Mouse (Mus musculus) thymus, postnatal 10 days (tissue): ENCODE measurements around the gene Tex33.
"Not testable (repeated sequence)": the region's sequence is repeated elsewhere in the genome, so short reads cannot be mapped to it uniquely, and the experiment has no call there.

Experiments used
- DNase-seq, 2 experiments: peaks; one replicate each; pipeline ENCODE4 v3.0.0; 2021; ENCODE audit warnings: low spot score in 2 of 2

Tex33 gene

DNA sequence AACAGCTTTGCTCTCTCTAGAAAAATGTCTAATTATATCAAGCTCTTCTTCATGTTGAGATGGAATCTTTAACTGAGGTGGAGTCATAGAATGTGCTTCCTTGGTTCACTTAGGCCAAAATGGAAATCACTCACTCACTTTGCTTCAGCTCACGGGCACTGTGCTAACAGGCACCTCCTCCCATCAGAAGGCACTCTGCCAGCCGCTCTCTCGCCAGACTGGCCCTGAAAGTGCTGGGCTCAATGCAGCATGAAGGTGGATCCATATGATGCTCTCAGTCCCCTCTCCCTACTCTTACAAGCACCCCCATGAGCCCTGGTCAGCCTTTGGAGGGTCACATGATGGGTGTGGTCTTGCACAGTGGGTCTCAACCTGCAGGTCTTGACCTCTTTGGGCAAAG is 21.5 kb downstream of the Tex33 start:
- DNase-seq: no peak

DNA sequence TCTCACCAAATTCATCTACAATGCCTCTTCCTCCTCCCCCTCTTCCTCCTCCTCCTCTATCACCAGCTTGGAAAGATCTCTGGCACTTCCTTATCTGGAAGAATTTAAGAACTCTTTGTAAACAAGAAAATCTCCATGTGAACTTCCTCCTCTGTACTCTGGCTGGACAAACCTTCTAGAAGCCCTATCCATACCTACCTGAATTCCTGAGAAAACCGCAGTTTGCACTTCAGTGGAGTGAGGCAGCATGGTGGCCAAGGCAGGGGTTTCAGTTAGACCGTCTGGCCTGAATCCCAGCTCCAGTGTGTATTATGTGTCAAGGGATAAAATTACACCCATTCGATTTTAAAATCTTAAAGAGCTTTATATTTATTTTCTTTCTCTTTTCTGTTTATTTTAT is 22.9 kb downstream of the Tex33 start:
- no peak for DNase-seq

DNA sequence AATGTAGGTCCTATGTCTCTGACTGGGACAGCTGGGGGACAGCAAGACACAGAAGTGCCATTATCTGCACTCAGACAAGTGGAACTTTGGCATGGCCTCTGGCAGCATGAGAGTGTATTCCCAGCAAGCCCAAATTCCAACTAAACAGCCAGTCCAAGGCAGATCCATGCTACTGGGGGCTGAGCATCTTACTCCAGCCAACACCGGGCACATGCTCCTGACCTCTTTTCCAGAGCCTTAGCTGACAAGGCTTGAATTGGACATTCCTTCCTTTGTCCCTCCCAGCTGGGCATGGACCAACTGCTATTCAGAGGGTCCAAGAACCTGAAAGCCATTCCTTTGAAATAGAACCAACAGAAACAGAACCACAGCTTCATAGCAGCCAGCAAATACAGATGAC is 26.1 kb downstream of the Tex33 start:
- DNase-seq: no peak

DNA sequence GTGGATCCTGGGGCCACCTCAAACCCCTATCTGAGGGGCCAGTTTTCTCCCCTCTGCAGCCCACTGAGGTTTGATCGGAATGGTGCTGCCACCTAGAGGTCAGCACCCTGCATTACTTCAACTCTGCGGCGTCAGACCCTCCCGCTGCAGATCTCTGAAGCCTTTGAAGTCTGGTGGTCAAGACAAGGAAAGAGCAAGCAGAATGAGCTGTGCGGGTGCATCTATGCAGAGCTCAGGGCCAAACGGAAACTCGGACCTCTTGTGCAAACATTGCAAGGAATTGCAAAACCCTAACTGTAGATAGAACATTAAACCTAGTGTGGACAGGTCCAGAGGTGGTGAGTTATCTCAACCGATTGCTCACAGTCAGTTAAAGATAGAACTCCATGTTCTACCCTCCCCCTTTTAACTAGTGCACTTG is 26.8 kb downstream of the Tex33 start:
- DNase-seq: peak in 1 of 2 experiments; percentile 41

DNA sequence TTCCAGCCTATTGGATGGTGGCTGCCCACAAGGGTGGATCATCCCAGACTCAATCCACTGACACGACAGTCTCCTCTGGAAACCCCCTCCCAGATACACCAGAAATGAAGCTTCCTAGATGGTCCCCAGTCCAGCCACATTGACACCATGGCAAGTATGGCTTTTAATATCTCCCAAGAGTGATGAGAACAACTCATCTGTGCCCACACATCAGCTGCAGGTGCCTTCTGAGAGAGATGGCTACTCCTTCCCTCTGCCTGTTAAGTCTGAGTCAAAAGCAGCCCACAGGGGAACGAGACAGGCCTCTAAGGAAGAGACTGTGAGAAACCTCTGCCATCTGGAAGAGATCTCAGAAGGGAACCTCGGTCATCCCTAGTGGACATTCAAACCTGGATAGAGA is 27.9 kb downstream of the Tex33 start:
- DNase-seq: no peak

DNA sequence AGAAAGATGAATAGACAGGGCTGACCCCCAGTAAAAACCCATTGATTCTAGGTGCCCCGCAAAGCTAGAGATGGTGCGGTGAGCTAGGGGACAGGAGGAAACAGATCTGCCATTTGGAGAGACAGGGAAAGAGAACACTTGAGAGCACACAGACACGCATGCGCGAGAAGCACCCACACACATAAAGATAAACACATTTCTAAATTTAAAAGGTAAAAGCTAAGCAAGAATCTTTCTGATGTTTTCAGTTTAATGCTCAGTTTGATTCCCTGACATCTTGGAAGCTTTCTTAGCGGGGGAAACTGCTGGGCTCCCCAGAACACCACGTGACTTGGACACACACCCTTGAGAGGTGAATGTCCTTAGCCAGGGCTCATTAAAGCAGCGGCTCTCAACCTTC is 28.8 kb downstream of the Tex33 start:
- no peak for DNase-seq

DNA sequence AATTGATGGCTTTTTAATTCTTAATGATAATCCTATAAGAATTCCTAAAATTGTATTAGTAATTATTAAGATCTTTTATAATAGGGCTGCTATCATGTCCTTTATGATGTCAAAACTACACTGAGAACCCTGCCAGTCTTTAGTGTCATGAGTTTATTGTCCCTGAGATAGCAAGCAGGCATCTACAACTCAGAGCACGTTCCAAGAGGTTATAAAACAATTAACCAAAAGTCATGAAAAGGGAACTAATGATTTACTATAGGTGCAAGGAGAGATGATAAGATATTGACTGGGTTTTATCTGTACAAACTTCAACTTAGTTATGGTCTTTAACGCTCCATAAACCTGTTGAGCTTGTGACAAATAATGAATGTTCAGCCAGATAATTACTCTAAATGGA is 29.8 kb downstream of the Tex33 start:
- no peak for DNase-seq

DNA sequence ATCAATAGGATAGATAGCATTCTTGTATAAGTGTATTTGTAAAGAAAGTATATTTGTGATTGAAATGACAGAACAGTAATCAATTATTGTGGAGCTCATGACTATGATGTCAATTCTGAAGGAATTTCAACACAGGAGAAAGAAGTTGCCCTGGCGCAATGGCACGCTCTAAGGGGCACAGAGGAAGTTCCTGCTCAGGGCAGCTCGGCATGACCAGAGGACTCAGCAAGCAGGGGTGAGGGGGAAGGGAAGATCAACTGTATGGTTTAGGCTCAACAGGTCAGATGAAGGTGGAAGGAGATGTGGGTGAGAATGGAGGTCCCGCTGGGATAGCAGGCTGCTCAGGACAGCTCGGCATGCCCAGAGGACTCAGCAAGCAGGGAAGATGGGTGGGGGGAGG is 40.2 kb downstream of the Tex33 start:
- DNase-seq: no peak

DNA sequence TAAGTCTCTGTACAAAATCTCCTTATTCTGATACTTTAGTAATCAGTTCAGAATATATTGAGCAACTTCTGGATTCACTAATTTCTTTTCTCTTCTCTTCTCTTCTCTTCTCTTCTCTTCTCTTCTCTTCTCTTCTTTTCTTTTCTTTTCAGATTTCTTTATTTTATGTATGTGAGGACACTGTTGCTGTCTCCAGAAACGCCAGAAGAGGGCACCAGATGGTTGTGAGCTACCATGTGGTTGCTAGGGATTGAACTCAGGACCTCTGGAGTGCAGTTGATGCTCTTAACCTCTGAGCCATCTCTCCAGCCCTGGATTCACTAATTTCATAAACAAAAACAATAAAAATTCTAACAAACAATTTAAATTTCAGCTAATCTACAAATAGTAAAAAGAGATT is 40.8 kb downstream of the Tex33 start:
- DNase-seq: peak; percentile 8 to 55

DNA sequence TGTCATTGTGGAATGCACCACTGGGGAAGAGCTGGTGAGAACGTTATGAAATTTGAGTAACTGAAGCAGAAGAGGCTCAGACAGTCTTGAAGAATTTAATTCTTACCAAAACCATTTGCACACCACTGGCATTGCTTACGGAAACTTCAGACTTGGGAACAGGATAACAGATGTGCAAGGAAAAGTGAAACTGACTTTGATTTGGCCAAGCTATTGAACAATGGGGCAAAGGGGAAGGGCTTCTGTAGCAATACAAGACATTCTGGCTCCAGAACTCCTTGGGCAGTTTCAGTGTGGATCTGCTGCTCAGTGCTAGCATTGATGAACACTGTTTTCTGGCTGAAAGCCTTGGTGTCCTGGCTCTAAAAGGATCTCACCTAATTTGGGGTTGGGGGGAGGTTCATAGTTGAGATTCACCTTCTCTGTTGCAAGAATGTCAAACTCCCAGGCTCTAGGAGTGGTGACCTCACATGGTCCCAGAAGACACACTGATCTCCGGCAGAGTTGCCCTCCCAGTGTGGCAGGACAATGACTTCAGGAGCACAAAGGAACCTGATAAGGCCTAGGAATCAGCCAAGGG is 44.0 kb downstream of the Tex33 start:
- DNase-seq: no peak

DNA sequence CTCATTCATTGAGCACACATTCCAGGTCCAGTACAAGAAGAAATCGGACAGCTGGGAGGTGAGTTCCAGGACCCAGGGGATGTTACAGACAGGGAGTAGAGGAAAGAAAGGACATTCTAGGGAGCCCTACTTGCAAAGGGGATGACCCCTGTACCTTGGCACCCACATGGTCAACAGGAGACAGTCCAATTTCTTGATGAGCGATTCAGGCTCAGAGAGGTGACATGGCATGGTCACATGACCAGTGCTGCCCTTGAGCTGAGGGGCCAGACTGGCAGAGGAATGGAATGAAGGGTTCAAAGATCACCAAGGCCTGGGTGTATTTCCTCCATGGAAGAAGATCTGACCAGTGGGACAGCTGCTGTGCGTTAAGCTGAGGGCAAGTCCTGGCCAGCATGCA is 51.1 kb downstream of the Tex33 start:
- DNase-seq: no peak

DNA sequence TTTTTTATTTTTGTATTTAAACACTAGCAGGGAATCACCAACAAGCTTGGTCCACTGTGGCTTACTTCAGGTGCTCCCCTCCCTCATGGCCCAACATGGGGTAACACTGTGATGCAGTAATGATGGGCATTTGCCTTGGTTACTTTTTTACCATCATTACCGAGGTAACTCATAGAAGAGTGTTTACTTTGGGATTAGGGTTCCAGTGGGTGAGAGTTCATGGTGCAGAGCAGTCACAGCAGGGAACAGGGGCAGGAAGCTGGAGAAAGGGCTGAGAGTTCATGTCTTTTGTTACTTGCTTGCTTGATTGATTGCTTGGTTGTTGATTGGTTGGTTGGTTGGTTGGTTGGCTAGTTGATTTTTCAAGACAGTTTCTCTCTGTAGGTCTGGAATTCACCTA is 52.0 kb downstream of the Tex33 start:
- no peak for DNase-seq

DNA sequence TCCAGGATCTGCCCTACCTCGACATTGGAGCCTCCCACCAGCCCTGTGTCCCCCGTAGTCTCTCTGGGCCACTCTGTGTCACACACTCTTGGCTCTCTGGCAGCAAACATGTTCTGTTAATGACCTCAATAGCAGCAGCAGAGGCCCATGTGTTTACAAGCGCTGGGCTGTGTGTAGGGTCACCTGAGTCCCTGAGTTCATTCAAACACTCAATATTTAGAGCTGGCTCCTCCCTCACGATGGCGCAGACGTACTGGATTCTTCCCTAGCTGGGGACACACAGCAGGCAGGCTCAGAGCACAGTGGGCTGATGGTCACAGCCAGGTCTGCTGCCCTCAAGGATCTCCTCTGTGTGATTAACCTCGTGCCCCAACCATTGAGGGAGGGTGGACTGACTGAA is 54.8 kb downstream of the Tex33 start:
- DNase-seq: not testable (repeated sequence)

DNA sequence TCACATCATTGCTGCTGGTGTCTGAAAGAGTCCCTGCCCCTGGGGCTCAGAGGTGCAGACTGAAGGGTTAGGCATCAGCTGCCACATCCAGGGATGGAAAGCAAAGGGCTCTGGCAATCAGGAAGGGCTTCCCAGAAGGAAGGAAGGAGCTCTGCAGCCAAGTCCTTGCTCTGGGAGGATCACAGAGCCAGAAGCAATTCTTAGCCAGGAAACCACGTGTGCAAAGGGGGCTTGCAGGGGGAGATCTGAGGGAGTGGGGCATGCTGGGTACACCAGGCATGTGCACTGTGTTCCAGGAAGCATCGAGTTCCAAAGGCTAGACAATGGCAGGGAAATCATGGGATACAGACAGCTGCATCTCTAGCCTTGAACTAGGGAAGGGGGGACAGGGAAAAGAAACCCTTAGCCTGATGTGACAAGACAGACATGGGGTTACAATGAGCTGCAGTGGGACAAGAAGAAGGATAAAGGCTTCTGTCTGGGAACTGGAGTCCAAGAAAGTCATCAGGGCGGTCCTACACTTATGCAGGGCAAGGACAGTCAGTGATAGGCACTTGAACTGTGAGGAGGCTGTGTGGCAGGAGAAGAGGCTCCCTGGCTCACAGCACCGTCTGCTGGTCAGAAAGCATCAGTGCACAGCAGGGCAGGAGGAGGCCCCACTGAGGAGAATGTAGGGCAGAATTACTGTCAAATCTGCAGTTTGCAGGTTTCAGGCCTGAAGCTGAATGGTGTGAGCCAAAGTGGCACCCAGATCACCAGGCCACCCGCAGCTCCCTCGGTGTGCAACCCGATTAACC is 55.9 kb downstream of the Tex33 start:
- peak in 1 of 2 experiments; percentile 47 for DNase-seq

DNA sequence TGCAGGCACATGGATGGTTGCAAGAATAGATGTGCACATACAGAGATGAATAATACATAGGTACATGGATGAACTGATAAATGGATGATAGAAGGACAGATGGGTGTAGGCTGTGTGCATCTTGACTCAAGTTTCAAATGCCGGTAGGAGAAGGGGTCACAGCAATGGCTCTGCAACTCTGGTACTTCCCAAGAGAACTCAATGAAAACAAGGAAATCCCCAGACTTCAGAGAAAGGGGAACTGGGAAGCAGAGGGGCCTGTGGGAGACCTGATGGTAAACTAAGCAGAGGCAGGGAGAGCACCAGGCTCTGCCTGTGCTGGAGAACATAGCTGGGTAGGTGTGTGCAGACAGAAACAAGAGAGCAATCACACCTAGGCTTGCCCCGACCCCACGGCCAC is 61.3 kb downstream of the Tex33 start:
- DNase-seq: no peak

DNA sequence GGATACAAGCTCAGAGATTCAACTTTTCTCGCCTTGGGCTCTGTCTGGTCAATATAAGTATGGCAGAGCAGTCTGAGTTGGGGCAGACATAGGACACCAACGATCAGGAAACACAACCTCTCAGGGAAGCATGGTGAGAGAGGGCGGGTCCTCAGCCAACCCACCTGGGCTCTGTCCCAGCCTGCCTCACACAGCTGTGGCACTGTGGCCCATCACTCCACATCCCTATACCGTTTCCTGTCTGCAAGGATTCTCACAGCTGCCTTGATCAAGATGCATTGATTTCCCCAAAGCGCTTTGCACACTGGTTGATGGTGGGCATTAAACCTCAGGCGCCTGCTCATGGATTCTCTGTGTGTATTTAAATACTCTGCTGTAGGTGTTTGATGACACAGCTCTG is 62.7 kb downstream of the Tex33 start:
- DNase-seq: peak; percentile 10 to 19

DNA sequence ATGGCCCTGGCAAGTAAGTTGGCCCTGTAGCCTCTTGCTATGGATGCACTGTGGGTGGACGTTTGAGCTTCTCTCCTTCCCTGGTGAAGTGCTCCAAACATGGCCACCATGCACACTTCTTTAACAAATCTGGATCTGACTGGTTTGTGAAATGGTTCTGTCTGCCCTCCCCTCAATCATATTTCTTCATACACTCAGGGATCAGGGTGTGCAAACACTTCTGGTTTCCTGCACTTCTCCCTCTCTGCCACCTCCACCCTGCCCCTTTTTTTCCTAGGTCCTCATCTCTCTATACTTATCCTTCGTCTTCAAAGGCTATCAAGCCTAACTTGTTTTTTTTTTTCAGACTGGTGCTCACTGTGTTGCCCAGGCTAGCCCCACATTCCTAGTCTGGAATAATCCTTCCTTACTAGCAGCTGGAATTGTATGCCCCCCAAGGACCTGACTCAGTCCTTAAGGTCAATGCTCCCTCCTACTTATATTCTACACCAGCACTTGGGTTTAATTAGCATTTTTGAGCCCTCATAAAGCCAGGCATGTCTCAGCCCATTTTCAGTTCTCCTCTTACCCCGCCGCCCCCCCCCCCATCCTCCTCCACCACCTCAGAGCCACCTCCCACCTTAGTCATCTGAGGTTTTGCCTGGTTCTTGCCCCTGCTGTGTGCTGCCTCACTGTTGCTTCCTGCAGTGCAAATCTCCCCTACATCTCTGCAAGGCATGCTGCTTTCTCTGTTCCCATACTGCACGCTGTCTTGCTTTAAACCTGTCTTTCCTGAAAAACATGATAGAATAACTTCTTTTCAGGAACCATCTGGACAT is 64.0 kb downstream of the Tex33 start:
- no peak for DNase-seq

DNA sequence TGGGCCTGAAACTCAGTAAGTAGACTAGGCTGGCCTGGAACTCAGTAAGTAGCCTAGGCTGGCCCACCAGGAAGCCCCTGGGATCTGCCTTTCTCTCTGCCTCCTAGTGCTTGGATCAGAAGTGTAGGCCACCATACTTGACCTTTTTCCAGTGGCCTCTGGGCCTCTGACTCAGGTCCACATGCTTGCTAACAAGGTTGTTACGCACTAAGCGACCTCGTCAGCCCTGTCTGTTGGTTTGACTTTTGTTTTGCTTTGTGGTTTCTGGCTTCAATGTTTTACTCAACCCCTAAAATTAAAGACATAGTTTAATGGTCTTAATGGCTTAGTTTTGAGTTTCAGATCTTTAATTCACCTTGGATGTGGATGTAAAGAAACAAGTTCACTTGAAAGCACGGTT is 65.0 kb downstream of the Tex33 start:
- DNase-seq: no peak

DNA sequence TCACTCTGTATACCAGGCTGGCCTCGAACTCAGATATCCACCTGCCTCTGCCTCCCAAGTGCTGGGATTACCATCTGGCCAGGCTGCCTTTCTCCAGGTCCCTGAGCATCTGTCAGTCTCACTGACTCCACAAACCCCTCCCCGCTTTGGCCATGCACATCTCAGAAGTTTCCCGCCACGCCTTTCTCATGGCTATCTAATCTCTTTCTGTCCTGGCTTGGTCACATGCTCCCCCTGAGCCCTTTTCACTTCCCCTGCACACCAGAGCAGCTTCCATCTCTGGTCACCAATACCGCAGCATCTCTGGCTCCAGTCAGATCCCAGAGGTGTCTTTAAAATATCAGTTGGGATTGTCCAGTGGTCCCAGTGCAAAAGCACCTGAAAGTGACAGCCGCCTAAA is 65.7 kb downstream of the Tex33 start:
- not testable (repeated sequence) for DNase-seq

DNA sequence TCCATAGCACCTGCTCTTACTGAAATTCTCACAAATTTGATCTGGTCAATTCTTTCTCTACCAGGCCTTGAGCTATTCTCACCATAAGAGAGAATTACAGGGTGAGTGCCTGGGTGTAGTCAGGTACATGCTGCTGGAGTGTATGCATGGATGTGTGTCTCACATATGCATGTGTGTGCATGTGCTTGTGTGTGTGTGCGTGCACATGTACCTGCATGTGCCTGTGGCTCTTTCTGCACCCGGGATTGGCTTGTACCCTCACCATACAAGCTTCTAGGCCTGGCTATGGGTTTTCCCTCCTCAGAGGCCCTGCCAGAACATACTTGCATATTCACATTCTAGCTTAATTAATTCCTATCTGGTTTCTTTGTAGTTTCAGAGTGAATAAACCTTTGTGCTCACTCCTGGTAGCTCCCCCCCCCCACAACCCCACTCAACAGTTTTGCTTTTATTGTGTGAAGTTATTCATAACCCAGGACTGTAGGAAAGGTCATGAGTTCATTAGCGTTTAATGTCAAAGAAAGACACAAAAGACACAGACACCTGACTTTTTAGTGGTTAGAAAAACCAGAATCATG is 67.1 kb downstream of the Tex33 start:
- no peak for DNase-seq
